Mouse (Mus musculus): ENCODE data around the gene Dtx1. TPM values are rescaled to one million over a fixed set of nuclear protein-coding genes. Genes with fewer than 3 reads are reported as not detected.

Gene Dtx1
- polyA plus RNA-seq, 1 experiment from 2014 or later: 5.2 TPM

GRCm38 (mm10) chr5:120721005-120721404 lies 9.3 kb upstream of the Dtx1 start:
- no peaks in the 10 kb centered on the region for H3K27me3 ChIP-seq (replicated peaks)
- ATAC-seq (ENCODE audit: insufficient read depth, low FRiP score, low read depth): no peak
- 0 out of 2 replicates have a peak, but pooled peaks cover 3% of the 10 kb centered on the region for H3K4me1 ChIP-seq
- 53% methylated on average over 7 of the region's 7 CpGs for WGBS
- H3K9ac ChIP-seq: no peak overlapping the region
- no peak overlapping the region for H3K4me3 ChIP-seq (replicated peaks)
- no peaks in the 10 kb centered on the region for H3K36me3 ChIP-seq
- H3K4me2 ChIP-seq: no peak overlapping the region
- no peaks in the 10 kb centered on the region for H3K9me3 ChIP-seq
- no peak overlapping the region for H3K27ac ChIP-seq

DNA sequence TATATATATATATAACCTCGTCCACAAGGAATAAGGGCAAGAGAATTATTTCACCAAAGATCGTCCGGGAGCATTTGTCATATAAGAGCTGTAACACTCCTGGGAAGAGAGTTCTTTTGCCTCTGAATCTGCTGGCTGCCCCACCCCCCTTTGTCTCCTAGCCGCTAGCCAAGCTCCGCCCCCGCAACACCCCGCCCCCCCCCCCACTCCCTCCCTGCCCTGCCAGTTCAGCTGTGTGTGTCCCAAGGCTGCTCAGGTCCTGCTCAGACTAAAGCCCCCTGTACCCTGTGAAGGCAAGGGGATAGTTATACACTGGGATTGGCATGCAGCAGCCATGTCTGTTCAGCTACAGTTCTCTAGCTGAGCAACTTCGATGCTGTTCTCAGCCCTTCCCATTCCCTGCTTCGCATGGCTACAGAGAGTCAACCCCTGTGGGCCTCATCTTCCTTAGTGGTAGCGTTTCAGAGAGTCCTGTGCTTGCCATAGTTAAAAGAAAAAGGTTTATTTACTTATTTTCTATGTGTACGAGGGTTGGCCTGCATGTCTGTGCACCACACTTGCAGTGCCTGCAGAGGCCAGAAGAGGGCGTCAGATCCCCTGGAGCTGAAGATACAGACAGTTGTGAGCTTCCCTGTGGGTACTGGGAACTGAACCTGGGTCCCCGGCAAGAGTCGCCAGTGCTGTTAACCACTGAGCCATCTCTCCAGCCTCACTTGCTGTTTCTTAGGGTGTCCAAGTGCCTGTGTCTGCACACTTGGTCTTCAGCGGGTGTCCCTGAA lies 7.1 kb upstream of the Dtx1 start:
- Histone ChIP-seq H3K27ac (no peak overlapping the region), H3K27me3 (replicated peaks) (peaks cover 8% of the 10 kb centered on the region), H3K4me1 (0 out of 2 replicates have a peak, but pooled peaks cover 3% of the 10 kb centered on the region), H3K9me3 (no peaks in the 10 kb centered on the region), H3K9ac (no peak overlapping the region), H3K4me3 (replicated peaks) (no peak overlapping the region), H3K4me2 (no peak overlapping the region), H3K36me3 (no peaks in the 10 kb centered on the region)
- WGBS: 39% methylated on average over 15 of the region's 15 CpGs
- ATAC-seq (ENCODE audit: insufficient read depth, low FRiP score, low read depth): peak; percentile 7; the same call in 1 of the 2 replicates

DNA sequence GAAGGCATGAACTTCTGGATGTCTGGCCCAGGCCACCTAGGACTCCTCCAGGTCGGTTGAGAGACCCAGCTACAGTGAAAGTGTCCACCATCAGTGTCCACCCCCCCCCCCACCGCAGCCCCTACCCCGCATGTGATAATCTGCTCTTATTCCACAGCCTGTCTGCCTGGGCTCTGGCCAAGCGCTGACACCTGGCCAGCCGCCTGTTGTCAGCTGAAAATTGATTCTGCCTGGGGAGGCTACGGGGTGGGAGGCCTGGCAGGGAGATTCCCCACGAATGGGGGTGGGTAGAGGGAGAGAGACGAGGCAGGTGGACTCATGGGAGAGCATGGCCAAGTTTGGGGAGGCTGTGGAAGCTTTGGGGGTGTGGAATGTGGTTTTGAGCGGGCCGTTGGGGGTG lies 5.4 kb upstream of the Dtx1 start:
- WGBS: 63% methylated on average over 10 of the region's 10 CpGs
- Histone ChIP-seq H3K9me3 (no peaks in the 10 kb centered on the region), H3K4me1 (0 out of 2 replicates have a peak, but pooled peaks cover 3% of the 10 kb centered on the region), H3K27ac (no peak overlapping the region), H3K4me3 (replicated peaks) (no peak overlapping the region), H3K27me3 (replicated peaks) (peaks cover 21% of the 10 kb centered on the region), H3K36me3 (no peaks in the 10 kb centered on the region), H3K9ac (no peak overlapping the region), H3K4me2 (no peak overlapping the region)
- ATAC-seq (ENCODE audit: insufficient read depth, low FRiP score, low read depth): no peak

- no peak overlapping the region for H3K27ac ChIP-seq
- H3K4me1 ChIP-seq: peaks cover 18% of the 10 kb centered on the region
- H3K4me3 ChIP-seq (replicated peaks): no peak overlapping the region
- H3K36me3 ChIP-seq: no peaks in the 10 kb centered on the region
- no peak for ATAC-seq (ENCODE audit: insufficient read depth, low FRiP score, low read depth)
- no peak overlapping the region for H3K4me2 ChIP-seq
- no peaks in the 10 kb centered on the region for H3K9me3 ChIP-seq
- H3K9ac ChIP-seq: no peak overlapping the region
- 2% methylated on average over 16 of the region's 16 CpGs for WGBS
- H3K27me3 ChIP-seq (replicated peaks): peaks cover 43% of the 10 kb centered on the region
These were observed 2.6 kb upstream of the Dtx1 start for GRCm38 (mm10) chr5:120714314-120714713.

DNA sequence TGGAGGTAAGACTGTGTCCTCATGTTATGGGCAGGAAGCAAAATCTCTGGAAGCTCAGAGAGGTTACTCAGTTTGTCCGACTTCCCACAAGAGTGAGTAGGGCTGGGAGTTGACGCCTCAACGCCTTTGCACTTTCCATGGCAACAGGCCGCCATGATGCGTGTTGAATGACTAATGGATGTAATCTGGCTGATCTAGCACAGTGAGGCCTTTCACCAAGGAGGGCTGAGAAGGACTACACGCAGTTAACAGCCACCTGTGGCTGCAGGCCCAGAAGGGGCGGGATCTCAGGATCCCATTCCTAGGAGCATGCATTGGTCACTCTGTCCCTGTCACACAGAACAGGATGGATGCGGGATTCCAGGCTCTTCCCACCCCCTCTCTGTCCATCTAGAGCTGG lies 994 bp upstream of the Dtx1 start:
- Histone ChIP-seq H3K9me3 (no peaks in the 10 kb centered on the region), H3K27me3 (replicated peaks) (peaks cover 52% of the 10 kb centered on the region)

DNA sequence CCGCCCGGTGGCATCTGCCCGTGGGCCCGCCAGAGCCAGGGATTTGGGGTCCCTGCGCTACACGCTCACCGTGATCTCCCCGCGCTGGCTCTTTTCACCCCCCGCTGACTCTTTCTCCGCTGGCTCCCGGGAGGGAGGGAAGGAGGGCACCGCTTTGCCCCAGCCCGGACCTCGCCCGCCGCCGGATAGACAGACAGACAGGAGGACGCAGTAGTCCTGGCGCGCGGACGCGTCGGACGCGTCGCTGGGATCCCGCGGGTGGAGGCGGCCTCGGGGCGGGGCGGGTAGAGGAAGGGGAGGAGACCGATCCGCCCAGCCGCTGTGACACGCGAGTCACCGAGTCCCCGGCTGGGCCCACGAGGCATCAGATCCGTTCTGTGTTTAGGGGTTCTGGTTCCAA lies 311 bp downstream of the Dtx1 start:
- under 1% methylated on average over 43 of the region's 43 CpGs for WGBS
- H3K36me3 ChIP-seq: no peaks in the 10 kb centered on the region
- H3K4me2 ChIP-seq: peak overlapping the region; percentile 81
- H3K4me1 ChIP-seq: peaks cover 19% of the 10 kb centered on the region
- H3K4me3 ChIP-seq (replicated peaks): peak overlapping the region; percentile 47
- no peaks in the 10 kb centered on the region for H3K9me3 ChIP-seq
- H3K27me3 ChIP-seq (replicated peaks): peaks cover 52% of the 10 kb centered on the region
- peak overlapping the region; percentile 29; the same call in 1 of the 2 replicates for H3K9ac ChIP-seq
- no peak for ATAC-seq (ENCODE audit: insufficient read depth, low FRiP score, low read depth)
- H3K27ac ChIP-seq: no peak overlapping the region

More for the DNA sequence above, 994 bp upstream of the Dtx1 start:
- Histone ChIP-seq H3K9ac (no peak overlapping the region), H3K4me1 (peaks cover 18% of the 10 kb centered on the region), H3K4me3 (replicated peaks) (no peak overlapping the region), H3K36me3 (no peaks in the 10 kb centered on the region), H3K27ac (no peak overlapping the region), H3K4me2 (no peak overlapping the region)
- 72% methylated on average over 8 of the region's 8 CpGs for WGBS
- ATAC-seq (ENCODE audit: insufficient read depth, low FRiP score, low read depth): no peak

- H3K4me1 ChIP-seq: peaks cover 19% of the 10 kb centered on the region
- peak overlapping the region; percentile 47 for H3K4me3 ChIP-seq (replicated peaks)
- peak overlapping the region; percentile 29; the same call in 1 of the 2 replicates for H3K9ac ChIP-seq
- peak overlapping the region; percentile 81 for H3K4me2 ChIP-seq
- H3K36me3 ChIP-seq: no peaks in the 10 kb centered on the region
- no peak; the same call in 1 of the 2 replicates for ATAC-seq (ENCODE audit: insufficient read depth, low FRiP score, low read depth)
- 1% methylated on average over 33 of the region's 34 CpGs for WGBS
- H3K27me3 ChIP-seq (replicated peaks): peaks cover 52% of the 10 kb centered on the region
- no peaks in the 10 kb centered on the region for H3K9me3 ChIP-seq
- H3K27ac ChIP-seq: no peak overlapping the region
These were observed 890 bp downstream of the Dtx1 start for GRCm38 (mm10) chr5:120710826-120711248.

- Histone ChIP-seq H3K9me3 (no peaks in the 10 kb centered on the region), H3K36me3 (no peaks in the 10 kb centered on the region), H3K9ac (peak overlapping the region; percentile 29; the same call in 1 of the 2 replicates), H3K27me3 (replicated peaks) (peaks cover 52% of the 10 kb centered on the region), H3K27ac (no peak overlapping the region), H3K4me1 (peaks cover 19% of the 10 kb centered on the region), H3K4me3 (replicated peaks) (peak overlapping the region; percentile 47), H3K4me2 (peak overlapping the region; percentile 81)
- ATAC-seq (ENCODE audit: insufficient read depth, low FRiP score, low read depth): peak; percentile 33; the same call in 1 of the 2 replicates
- 3% methylated on average over 40 of the region's 40 CpGs for whole genome bisulfite sequencing
These were observed 1.4 kb downstream of the Dtx1 start for GRCm38 (mm10) chr5:120710161-120710825.

DNA sequence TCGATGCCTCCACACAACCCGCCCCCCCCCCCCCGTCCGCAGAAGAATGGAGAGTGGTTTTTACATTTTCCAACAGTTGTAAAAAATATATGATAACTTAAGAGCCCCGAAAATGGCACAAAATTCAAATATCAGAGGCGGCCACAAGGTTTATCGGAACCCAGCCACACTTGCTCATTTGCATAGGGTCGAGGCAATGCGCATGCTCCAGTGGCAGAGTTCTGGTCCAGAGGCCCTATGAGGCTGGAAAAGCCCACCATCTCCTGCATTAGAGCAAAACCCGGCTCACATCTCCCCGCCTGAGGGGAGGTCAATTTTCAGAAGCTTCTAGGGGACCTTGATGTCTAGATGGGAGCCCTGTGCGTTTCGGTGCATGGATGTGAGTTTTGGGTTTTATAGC lies 4.8 kb downstream of the Dtx1 start:
- ATAC-seq (ENCODE audit: insufficient read depth, low FRiP score, low read depth): no peak
- H3K9ac ChIP-seq: no peak overlapping the region
- H3K27ac ChIP-seq: no peak overlapping the region
- H3K27me3 ChIP-seq (replicated peaks): peaks cover 29% of the 10 kb centered on the region
- H3K4me2 ChIP-seq: peak overlapping the region; percentile 8; the same call in 1 of the 2 replicates
- no peak overlapping the region for H3K4me3 ChIP-seq (replicated peaks)
- peaks cover 19% of the 10 kb centered on the region for H3K4me1 ChIP-seq
- whole genome bisulfite sequencing: 49% methylated on average over 13 of the region's 13 CpGs
- no peaks in the 10 kb centered on the region for H3K36me3 ChIP-seq
- H3K9me3 ChIP-seq: no peaks in the 10 kb centered on the region

DNA sequence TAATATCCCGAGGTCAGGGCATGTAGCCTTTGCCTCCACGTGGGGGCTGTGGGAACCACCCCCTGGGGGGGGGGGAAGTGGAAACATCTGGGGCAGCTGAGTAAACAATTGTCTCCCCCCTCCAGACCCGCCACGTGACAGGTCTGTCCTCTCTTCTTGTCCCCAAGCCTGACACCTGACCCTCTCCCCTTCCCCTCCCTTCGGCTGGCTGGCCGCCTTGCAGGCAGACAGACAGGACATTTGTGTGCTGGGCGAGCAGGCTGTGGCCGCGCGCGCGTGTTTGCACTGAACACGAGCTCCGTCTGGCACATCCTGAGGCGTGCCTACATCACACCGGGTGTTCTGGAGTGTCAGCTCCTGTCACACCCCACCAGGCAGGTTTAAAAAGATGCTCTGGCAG lies 5.2 kb downstream of the Dtx1 start:
- Histone ChIP-seq H3K36me3 (no peaks in the 10 kb centered on the region), H3K9ac (no peak overlapping the region), H3K27ac (no peak overlapping the region), H3K4me1 (peaks cover 19% of the 10 kb centered on the region), H3K27me3 (replicated peaks) (peaks cover 25% of the 10 kb centered on the region), H3K4me2 (peak overlapping the region; percentile 8; the same call in 1 of the 2 replicates), H3K4me3 (replicated peaks) (no peak overlapping the region), H3K9me3 (no peaks in the 10 kb centered on the region)
- 10% methylated on average over 16 of the region's 16 CpGs for WGBS
- ATAC-seq (ENCODE audit: insufficient read depth, low FRiP score, low read depth): no peak

GRCm38 (mm10) chr5:120704421-120704820 lies 7.3 kb downstream of the Dtx1 start:
- H3K9ac ChIP-seq: no peak overlapping the region
- WGBS: 52% methylated on average over 6 of the region's 6 CpGs
- H3K27ac ChIP-seq: no peak overlapping the region
- no peak overlapping the region for H3K4me3 ChIP-seq (replicated peaks)
- no peaks in the 10 kb centered on the region for H3K36me3 ChIP-seq
- ATAC-seq (ENCODE audit: insufficient read depth, low FRiP score, low read depth): no peak
- no peaks in the 10 kb centered on the region for H3K9me3 ChIP-seq
- peaks cover 9% of the 10 kb centered on the region; the same call in 1 of the 2 replicates for H3K27me3 ChIP-seq (replicated peaks)
- H3K4me1 ChIP-seq: peaks cover 4% of the 10 kb centered on the region; the same call in 1 of the 2 replicates
- no peak overlapping the region for H3K4me2 ChIP-seq

DNA sequence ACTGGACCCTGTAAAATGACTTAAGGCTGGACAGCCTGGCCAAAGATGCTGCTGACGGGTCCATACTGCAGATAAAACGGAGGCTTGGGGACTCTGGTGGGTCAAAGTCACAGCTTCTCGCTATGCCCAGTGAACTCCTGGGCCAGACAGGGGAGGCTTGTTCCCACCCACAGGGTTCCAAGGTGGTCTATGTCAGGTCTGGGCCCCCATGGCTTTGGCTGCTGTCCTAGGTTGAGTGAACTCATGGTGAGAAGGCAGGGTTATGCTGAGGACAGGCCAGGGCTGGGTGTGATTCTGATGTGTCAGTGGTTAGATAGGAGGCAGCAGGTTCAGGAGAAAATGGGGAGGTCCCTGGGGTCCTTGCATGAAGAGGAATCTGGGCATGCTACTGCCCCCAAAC lies 8.1 kb downstream of the Dtx1 start:
- no peaks in the 10 kb centered on the region for H3K9me3 ChIP-seq
- no peak overlapping the region for H3K4me3 ChIP-seq (replicated peaks)
- no peak overlapping the region for H3K27ac ChIP-seq

More for the DNA sequence above, 8.1 kb downstream of the Dtx1 start:
- no peak for ATAC-seq (ENCODE audit: insufficient read depth, low FRiP score, low read depth)
- Histone ChIP-seq H3K36me3 (no peaks in the 10 kb centered on the region), H3K9ac (no peak overlapping the region), H3K4me1 (peaks cover 4% of the 10 kb centered on the region; the same call in 1 of the 2 replicates), H3K4me2 (no peak overlapping the region), H3K27me3 (replicated peaks) (peaks cover 5% of the 10 kb centered on the region; the same call in 1 of the 2 replicates)
- 64% methylated on average over 3 of the region's 3 CpGs for WGBS

All from stomach, embryonic 15.5 days (tissue).